Mouse (Mus musculus) neural tube, embryonic 13.5 days (tissue): Measurements from ENCODE around the gene Ctr9. TPM values are rescaled to one million over a fixed set of nuclear protein-coding genes. Genes with fewer than 3 reads are reported as not detected.

Experiments
- ATAC-seq: fragments of 200-750 bp; cut with Nextera tagmentation; 2 replicates; pipeline ENCODE4 v1.8.0; 2017; ENCODE audit warnings: low read depth, mild to moderate bottlenecking, moderate TSS enrichment, moderate library complexity
- H3K27ac ChIP-seq: fragments of 300-500 bp; sonication (generic); replicated peaks from 2 replicates; pipeline ENCODE4 v1.5.1; 2015; ENCODE audit warnings: moderate library complexity, mild to moderate bottlenecking, inconsistent platforms
- H3K27me3 ChIP-seq: fragments of 300-500 bp; sonication (generic); 2 replicates; pipeline ENCODE4 v1.6.1; 2015; ENCODE audit warnings: mild to moderate bottlenecking, inconsistent platforms
- H3K36me3 ChIP-seq: fragments of 300-500 bp; sonication (generic); 2 replicates; pipeline ENCODE4 v1.6.1; 2015; ENCODE audit warnings: mild to moderate bottlenecking, inconsistent platforms
- H3K4me1 ChIP-seq: fragments of 300-500 bp; sonication (generic); replicated peaks from 2 replicates; pipeline ENCODE4 v1.6.1; 2015; ENCODE audit warnings: inconsistent platforms
- H3K4me2 ChIP-seq: fragments of 300-500 bp; sonication (generic); 2 replicates; pipeline ENCODE4 v1.6.1; 2015; ENCODE audit warnings: inconsistent platforms, mild to moderate bottlenecking, moderate library complexity
- H3K4me3 ChIP-seq: fragments of 300-500 bp; sonication (generic); 2 replicates; pipeline ENCODE4 v1.5.1; 2015; ENCODE audit warnings: mild to moderate bottlenecking, inconsistent platforms
- H3K9ac ChIP-seq: fragments of 300-500 bp; sonication (generic); 2 replicates; pipeline ENCODE4 v1.6.1; 2015; ENCODE audit warnings: moderate library complexity, mild to moderate bottlenecking, inconsistent platforms
- H3K9me3 ChIP-seq: fragments of 300-500 bp; sonication (generic); 2 replicates; pipeline ENCODE4 v1.6.1; 2016; ENCODE audit warnings: inconsistent platforms
- WGBS: fragments of 180-500 bp; shearing (Covaris S2); methylation state at CpG from one replicate; pipeline ENCODE4 v1.1.7; 2015; 5-methylcytosine and 5-hydroxymethylcytosine counted together
- polyA plus RNA-seq: library from polyadenylated mRNA; unstranded; fragments of >200 nt; fragmentation: Nextera tagmentation; extraction: Ambion mirVana; gene quantifications from 2 replicates; pipeline ENCODE4 v1.2.1, GENCODE M21; 2015

Ctr9 gene
- polyA plus RNA-seq, 1 experiment from 2014 or later, result 87.8 TPM

GRCm38 (mm10) chr7:111049652-111050421 lies 21.1 kb downstream of the Ctr9 start:
- no peak overlapping the region for H3K4me2 ChIP-seq
- no peak for ATAC-seq
- 54% methylated on average over 6 of the region's 6 CpGs for WGBS

GRCm38 (mm10) chr7:111055221-111055620 lies 26.5 kb downstream of the Ctr9 start:
- H3K4me3 ChIP-seq, result no peak overlapping the region
- no peak for ATAC-seq
- H3K27ac ChIP-seq, result no peak overlapping the region
- H3K36me3 ChIP-seq, result peaks cover 70% of the 10 kb centered on the region
- no peak overlapping the region for H3K4me2 ChIP-seq
- no peaks in the 10 kb centered on the region for H3K9me3 ChIP-seq
- 91% methylated on average over 19 of the region's 19 CpGs for WGBS
- H3K27me3 ChIP-seq, result no peaks in the 10 kb centered on the region
- no peak overlapping the region for H3K9ac ChIP-seq
- peaks cover 12% of the 10 kb centered on the region for H3K4me1 ChIP-seq

More at GRCm38 (mm10) chr7:111049652-111050421, 21.1 kb downstream of the Ctr9 start:
- no peak overlapping the region for H3K27ac ChIP-seq
- no peaks in the 10 kb centered on the region for H3K4me1 ChIP-seq
- peaks cover 100% of the 10 kb centered on the region for H3K36me3 ChIP-seq
- no peak overlapping the region for H3K4me3 ChIP-seq
- H3K9ac ChIP-seq, result no peak overlapping the region
- no peaks in the 10 kb centered on the region for H3K9me3 ChIP-seq
- H3K27me3 ChIP-seq, result no peaks in the 10 kb centered on the region

GRCm38 (mm10) chr7:111055984-111056657 lies 27.4 kb downstream of the Ctr9 start:
- ATAC-seq, result no peak
- H3K27me3 ChIP-seq, result no peaks in the 10 kb centered on the region
- peaks cover 12% of the 10 kb centered on the region for H3K4me1 ChIP-seq
- H3K27ac ChIP-seq, result no peak overlapping the region
- WGBS, result 91% methylated on average over 3 of the region's 3 CpGs
- no peak overlapping the region for H3K4me2 ChIP-seq
- no peaks in the 10 kb centered on the region for H3K9me3 ChIP-seq
- peaks cover 61% of the 10 kb centered on the region for H3K36me3 ChIP-seq
- H3K4me3 ChIP-seq, result no peak overlapping the region
- no peak overlapping the region for H3K9ac ChIP-seq

- peak; percentile 67 for ATAC-seq
- Histone ChIP-seq H3K9me3 (0 out of 2 replicates have a peak, but pooled peaks cover 8% of the 10 kb centered on the region), H3K4me2 (no peak overlapping the region), H3K27me3 (no peaks in the 10 kb centered on the region), H3K4me1 (peaks cover 12% of the 10 kb centered on the region), H3K27ac (0 out of 2 replicates have a peak overlapping the region, but pooled peaks have one; percentile 29), H3K36me3 (peaks cover 33% of the 10 kb centered on the region), H3K9ac (no peak overlapping the region), H3K4me3 (no peak overlapping the region)
- 36% methylated on average over 5 of the region's 5 CpGs for WGBS
Measured at GRCm38 (mm10) chr7:111059527-111059926, 30.8 kb downstream of the Ctr9 start.

- no peak for ATAC-seq
- Histone ChIP-seq H3K27ac (no peak overlapping the region), H3K27me3 (no peaks in the 10 kb centered on the region), H3K4me2 (no peak overlapping the region), H3K9me3 (peaks cover 13% of the 10 kb centered on the region; the same call in 1 of the 2 replicates), H3K9ac (no peak overlapping the region), H3K4me3 (no peak overlapping the region), H3K4me1 (peaks cover 12% of the 10 kb centered on the region), H3K36me3 (peaks cover 12% of the 10 kb centered on the region)
- 100% methylated on average over 1 of the region's 1 CpGs for WGBS
Measured at GRCm38 (mm10) chr7:111062971-111063370, 34.2 kb downstream of the Ctr9 start.

GRCm38 (mm10) chr7:111068181-111068580 lies 39.4 kb downstream of the Ctr9 start:
- Histone ChIP-seq H3K4me3 (no peak overlapping the region), H3K27me3 (no peaks in the 10 kb centered on the region), H3K9ac (no peak overlapping the region), H3K36me3 (peaks cover 62% of the 10 kb centered on the region), H3K9me3 (peaks cover 12% of the 10 kb centered on the region), H3K4me2 (no peak overlapping the region), H3K27ac (no peak overlapping the region), H3K4me1 (no peaks in the 10 kb centered on the region)
- ATAC-seq, result peak; percentile 20; the same call in 1 of the 2 replicates
- 98% methylated on average over 3 of the region's 3 CpGs for WGBS

- ATAC-seq, result peak; percentile 55
- WGBS, result 90% methylated on average over 7 of the region's 7 CpGs
- H3K9ac ChIP-seq, result no peak overlapping the region
- peaks cover 69% of the 10 kb centered on the region for H3K36me3 ChIP-seq
- no peak overlapping the region for H3K4me3 ChIP-seq
- H3K27me3 ChIP-seq, result no peaks in the 10 kb centered on the region
- no peak overlapping the region for H3K4me2 ChIP-seq
- peaks cover 5% of the 10 kb centered on the region; the same call in 1 of the 2 replicates for H3K4me1 ChIP-seq
- no peak overlapping the region for H3K27ac ChIP-seq
- peaks cover 11% of the 10 kb centered on the region for H3K9me3 ChIP-seq
Measured at GRCm38 (mm10) chr7:111069439-111070166, 40.9 kb downstream of the Ctr9 start.

- Histone ChIP-seq H3K9ac (no peak overlapping the region), H3K4me1 (peaks cover 6% of the 10 kb centered on the region; the same call in 1 of the 2 replicates), H3K27ac (no peak overlapping the region), H3K27me3 (no peaks in the 10 kb centered on the region), H3K4me2 (no peak overlapping the region), H3K4me3 (no peak overlapping the region), H3K9me3 (peaks cover 11% of the 10 kb centered on the region), H3K36me3 (peaks cover 74% of the 10 kb centered on the region)
- ATAC-seq, result 0 out of 2 replicates have a peak, but pooled peaks have one; percentile 16
- WGBS, result 93% methylated on average over 2 of the region's 2 CpGs
Measured at GRCm38 (mm10) chr7:111070167-111070496, 41.4 kb downstream of the Ctr9 start.

- WGBS, result 94% methylated on average over 4 of the region's 4 CpGs
- Histone ChIP-seq H3K9ac (no peak overlapping the region), H3K9me3 (peaks cover 11% of the 10 kb centered on the region), H3K36me3 (peaks cover 94% of the 10 kb centered on the region), H3K4me1 (peaks cover 6% of the 10 kb centered on the region; the same call in 1 of the 2 replicates), H3K27ac (no peak overlapping the region), H3K27me3 (no peaks in the 10 kb centered on the region), H3K4me2 (no peak overlapping the region), H3K4me3 (no peak overlapping the region)
- ATAC-seq, result no peak
Measured at GRCm38 (mm10) chr7:111072410-111072809, 43.7 kb downstream of the Ctr9 start.

- Histone ChIP-seq H3K4me1 (peaks cover 30% of the 10 kb centered on the region), H3K4me2 (no peak overlapping the region), H3K4me3 (no peak overlapping the region), H3K27me3 (no peaks in the 10 kb centered on the region), H3K27ac (no peak overlapping the region), H3K36me3 (peaks cover 94% of the 10 kb centered on the region), H3K9me3 (no peaks in the 10 kb centered on the region), H3K9ac (no peak overlapping the region)
- 88% methylated on average over 4 of the region's 4 CpGs for WGBS
- ATAC-seq, result no peak
Measured at GRCm38 (mm10) chr7:111075288-111075687, 46.5 kb downstream of the Ctr9 start.

GRCm38 (mm10) chr7:111078271-111078670 lies 49.5 kb downstream of the Ctr9 start:
- H3K4me2 ChIP-seq, result no peak overlapping the region
- 94% methylated on average over 4 of the region's 4 CpGs for WGBS

GRCm38 (mm10) chr7:111080026-111080425 lies 51.3 kb downstream of the Ctr9 start:
- Histone ChIP-seq H3K27me3 (no peaks in the 10 kb centered on the region), H3K27ac (no peak overlapping the region), H3K4me2 (peak overlapping the region; percentile 94), H3K9ac (peak overlapping the region; percentile 99; the same call in 1 of the 2 replicates), H3K9me3 (no peaks in the 10 kb centered on the region), H3K4me1 (peaks cover 39% of the 10 kb centered on the region), H3K36me3 (peaks cover 66% of the 10 kb centered on the region), H3K4me3 (peak overlapping the region; percentile 76)
- WGBS, result 85% methylated on average over 8 of the region's 8 CpGs
- no peak for ATAC-seq

More at GRCm38 (mm10) chr7:111078271-111078670, 49.5 kb downstream of the Ctr9 start:
- ATAC-seq, result no peak
- H3K27ac ChIP-seq, result no peak overlapping the region
- peaks cover 42% of the 10 kb centered on the region for H3K4me1 ChIP-seq
- H3K4me3 ChIP-seq, result no peak overlapping the region
- H3K27me3 ChIP-seq, result no peaks in the 10 kb centered on the region
- no peaks in the 10 kb centered on the region for H3K9me3 ChIP-seq
- no peak overlapping the region for H3K9ac ChIP-seq
- H3K36me3 ChIP-seq, result peaks cover 82% of the 10 kb centered on the region
